Mouse (Mus musculus) heart, embryonic 14.5 days (tissue): ENCODE measurements around the gene Arhgef26. TPM values are rescaled to one million over a fixed set of nuclear protein-coding genes. Genes with fewer than 3 reads are reported as not detected.

Source experiments
- ATAC-seq: fragments of 200-750 bp; cut with Nextera tagmentation; 2 replicates; pipeline ENCODE4 v1.8.0; 2017; ENCODE audit warnings: low read depth, moderate TSS enrichment; ENCODE audit not compliant: insufficient number of reproducible peaks, insufficient read depth, low FRiP score
- H3K27ac ChIP-seq, 2 experiments: fragments of 200-500 bp in 1 of 2; fragments of 300-500 bp in 1 of 2; sonication (generic) in 1 of 2; replicated peaks in 1 of 2; 2 replicates each; pipeline ENCODE4 v1.5.1; 2012 to 2014; ENCODE audit warnings: low read depth in 2 of 2, low read length in 2 of 2, control low read depth in 1 of 2, mild to moderate bottlenecking in 1 of 2, mixed read lengths in 1 of 2; ENCODE audit not compliant: control insufficient read depth in 1 of 2, insufficient read depth in 1 of 2
- H3K27me3 ChIP-seq: fragments of 300-500 bp; sonication (generic); 2 replicates; pipeline ENCODE4 v1.6.1; 2014; ENCODE audit warnings: mild to moderate bottlenecking, low read length, control low read depth; ENCODE audit not compliant: control insufficient read depth, insufficient read depth
- H3K36me3 ChIP-seq: fragments of 300-500 bp; sonication (generic); 2 replicates; pipeline ENCODE4 v1.6.1; 2014; ENCODE audit warnings: mild to moderate bottlenecking, control low read depth, low read length, mixed read lengths; ENCODE audit not compliant: control insufficient read depth, insufficient read depth
- H3K4me1 ChIP-seq, 2 experiments: fragments of 200-500 bp in 1 of 2; fragments of 300-500 bp in 1 of 2; sonication (generic) in 1 of 2; 2 replicates each; pipeline ENCODE4 v1.6.1; 2012 to 2014; ENCODE audit warnings: low read length in 2 of 2, control low read depth in 1 of 2, mixed read lengths in 1 of 2; ENCODE audit not compliant: control insufficient read depth in 2 of 2, insufficient read depth in 2 of 2
- H3K4me2 ChIP-seq: fragments of 300-500 bp; sonication (generic); 2 replicates; pipeline ENCODE4 v1.6.1; 2014; ENCODE audit warnings: mild to moderate bottlenecking, low read length
- H3K4me3 ChIP-seq, 2 experiments: fragments of 200-500 bp in 1 of 2; fragments of 300-500 bp in 1 of 2; sonication (generic) in 1 of 2; 2 replicates each; pipeline ENCODE4 v1.5.1; 2012 to 2014; ENCODE audit warnings: low read length in 2 of 2, mild to moderate bottlenecking in 2 of 2, control low read depth in 1 of 2, low read depth in 1 of 2, moderate library complexity in 1 of 2; ENCODE audit not compliant: control insufficient read depth in 1 of 2, insufficient read depth in 1 of 2
- H3K9ac ChIP-seq: fragments of 300-500 bp; sonication (generic); 2 replicates; pipeline ENCODE4 v1.6.1; 2014; ENCODE audit warnings: mild to moderate bottlenecking, low read length
- H3K9me3 ChIP-seq: fragments of 300-500 bp; sonication (generic); 2 replicates; pipeline ENCODE4 v1.6.1; 2016; ENCODE audit warnings: low read length, control low read depth; ENCODE audit not compliant: control insufficient read depth
- WGBS: fragments of 180-500 bp; shearing (Covaris S2); extraction: QIAGEN DNeasy Blood & Tissue Kit; methylation state at CpG from one replicate; pipeline ENCODE4 v1.1.7; 2014; 5-methylcytosine and 5-hydroxymethylcytosine counted together
- polyA plus RNA-seq: library from polyadenylated mRNA; unstranded; fragments of >200 nt; fragmentation: Nextera tagmentation; extraction: Ambion mirVana; gene quantifications from 2 replicates; pipeline ENCODE4 v1.2.1, GENCODE M21; 2014

The Arhgef26 gene
- polyA plus RNA-seq, 1 experiment from 2014 or later = 4.1 TPM

- Histone ChIP-seq H3K27ac (no peak overlapping the region), H3K9me3 (no peaks in the 10 kb centered on the region), H3K36me3 (no peaks in the 10 kb centered on the region), H3K9ac (no peak overlapping the region), H3K27me3 (no peaks in the 10 kb centered on the region), H3K4me2 (no peak overlapping the region), H3K4me3 (no peak overlapping the region), H3K4me1 (no peaks in the 10 kb centered on the region)
- WGBS = 81% methylated on average over 1 of the region's 1 CpGs
- ATAC-seq = no peak
Measured at GRCm38 (mm10) chr3:62382853-62383252, 44.7 kb downstream of the Arhgef26 start.

GRCm38 (mm10) chr3:62392636-62393035 is 54.5 kb downstream of the Arhgef26 start:
- Histone ChIP-seq H3K27ac (no peak overlapping the region), H3K4me3 (no peak overlapping the region), H3K27me3 (no peaks in the 10 kb centered on the region), H3K36me3 (no peaks in the 10 kb centered on the region), H3K4me2 (no peak overlapping the region), H3K9ac (no peak overlapping the region), H3K4me1 (no peaks in the 10 kb centered on the region; a peak in 1 of 4 replicates), H3K9me3 (no peaks in the 10 kb centered on the region)
- ATAC-seq = no peak

- no peaks in the 10 kb centered on the region; a peak in 1 of 4 replicates for H3K4me1 ChIP-seq
- no peaks in the 10 kb centered on the region for H3K9me3 ChIP-seq
- H3K36me3 ChIP-seq = no peaks in the 10 kb centered on the region
- no peak overlapping the region for H3K4me2 ChIP-seq
- no peak overlapping the region for H3K9ac ChIP-seq
- H3K4me3 ChIP-seq = no peak overlapping the region
- H3K27me3 ChIP-seq = no peaks in the 10 kb centered on the region
- 65% methylated on average over 7 of the region's 7 CpGs for WGBS
- ATAC-seq = no peak
- no peak overlapping the region; a peak in 1 of 4 replicates for H3K27ac ChIP-seq
Measured at GRCm38 (mm10) chr3:62394284-62394683, 56.1 kb downstream of the Arhgef26 start.

GRCm38 (mm10) chr3:62395368-62395767 is 57.2 kb downstream of the Arhgef26 start:
- H3K4me1 ChIP-seq = peaks cover 0 to 2% of the 10 kb centered on the region in 2 experiments; a peak in 1 of 4 replicates
- no peak overlapping the region for H3K4me3 ChIP-seq
- H3K9me3 ChIP-seq = no peaks in the 10 kb centered on the region
- H3K4me2 ChIP-seq = no peak overlapping the region
- 42% methylated on average over 5 of the region's 5 CpGs for WGBS
- H3K27me3 ChIP-seq = no peaks in the 10 kb centered on the region
- H3K36me3 ChIP-seq = no peaks in the 10 kb centered on the region
- no peak overlapping the region for H3K27ac ChIP-seq
- ATAC-seq = no peak
- no peak overlapping the region for H3K9ac ChIP-seq

- H3K4me3 ChIP-seq = no peak overlapping the region
- ATAC-seq = no peak
- no peaks in the 10 kb centered on the region for H3K27me3 ChIP-seq
- no peaks in the 10 kb centered on the region for H3K36me3 ChIP-seq
- no peak overlapping the region for H3K27ac ChIP-seq
- 65% methylated on average over 5 of the region's 5 CpGs for WGBS
- H3K4me2 ChIP-seq = no peak overlapping the region
- H3K9ac ChIP-seq = no peak overlapping the region
- H3K4me1 ChIP-seq = peaks cover 0 to 2% of the 10 kb centered on the region in 2 experiments; a peak in 1 of 4 replicates
- no peaks in the 10 kb centered on the region for H3K9me3 ChIP-seq
Measured at GRCm38 (mm10) chr3:62396109-62396508, 58.0 kb downstream of the Arhgef26 start.

- ATAC-seq = no peak
- Histone ChIP-seq H3K4me3 (no peak overlapping the region), H3K4me2 (no peak overlapping the region), H3K9me3 (no peaks in the 10 kb centered on the region), H3K4me1 (peaks cover 0 to 2% of the 10 kb centered on the region in 2 experiments; a peak in 1 of 4 replicates), H3K27me3 (no peaks in the 10 kb centered on the region), H3K36me3 (no peaks in the 10 kb centered on the region), H3K27ac (no peak overlapping the region), H3K9ac (no peak overlapping the region)
Measured at GRCm38 (mm10) chr3:62398094-62398493, 60.0 kb downstream of the Arhgef26 start.

GRCm38 (mm10) chr3:62399826-62400746 is 61.9 kb downstream of the Arhgef26 start:
- Histone ChIP-seq H3K9me3 (no peaks in the 10 kb centered on the region), H3K27ac (no peak overlapping the region), H3K9ac (no peak overlapping the region), H3K4me1 (peaks cover 0 to 5% of the 10 kb centered on the region in 2 experiments; a peak in 1 of 4 replicates), H3K27me3 (no peaks in the 10 kb centered on the region), H3K36me3 (no peaks in the 10 kb centered on the region), H3K4me2 (no peak overlapping the region), H3K4me3 (no peak overlapping the region)
- ATAC-seq = no peak
- WGBS = 76% methylated on average over 12 of the region's 12 CpGs
